Mouse (Mus musculus): ENCODE results near the gene Asap2. TPM values are rescaled to one million over a fixed set of nuclear protein-coding genes. Genes with fewer than 3 reads are reported as not detected.

The Asap2 gene
- polyA plus RNA-seq, 2 experiments: 9.2 to 20.1 TPM

GRCm38 (mm10) chr12:21266784-21267098 is 276.5 kb downstream of the Asap2 start:
- peaks cover 67% of the 10 kb centered on the region for H3K36me3 ChIP-seq (ENCODE audit: control insufficient read depth, insufficient read depth, low read length)
- ATAC-seq (ENCODE audit: low FRiP score, low read depth): no peak
- TF ChIP-seq POLR2A (IDR thresholded peaks at IDR 0.05; ENCODE audit: borderline replicate concordance, extremely low read depth, insufficient read depth, insufficient read length): no peak
- H3K4me2 ChIP-seq (replicated peaks; ENCODE audit: low read depth, low read length, severe bottlenecking): no peak overlapping the region
- H3K9me3 ChIP-seq (ENCODE audit: control insufficient read depth, low read length): no peaks in the 10 kb centered on the region
- H3K4me1 ChIP-seq (ENCODE audit: control insufficient read depth, insufficient read depth, low read length): no peaks in the 10 kb centered on the region
- 81% methylated on average over 2 of the region's 2 CpGs for WGBS
- H3K4me3 ChIP-seq (replicated peaks; ENCODE audit: low read length): no peak overlapping the region
- no peaks in the 10 kb centered on the region for H3K27me3 ChIP-seq (ENCODE audit: control insufficient read depth, insufficient read depth, low read length)
- H3K9ac ChIP-seq (ENCODE audit: low read depth, low read length, severe bottlenecking): no peak overlapping the region
- no peak for DNase-seq (ENCODE audit: low spot score)
- no peak overlapping the region for H3K27ac ChIP-seq (replicated peaks; ENCODE audit: low read depth, low read length)

- Histone ChIP-seq H3K4me3 (replicated peaks; ENCODE audit: low read length) (no peak overlapping the region), H3K4me2 (replicated peaks; ENCODE audit: low read depth, low read length, severe bottlenecking) (no peak overlapping the region), H3K4me1 (ENCODE audit: control insufficient read depth, insufficient read depth, low read length) (no peaks in the 10 kb centered on the region), H3K9ac (ENCODE audit: low read depth, low read length, severe bottlenecking) (no peak overlapping the region), H3K27ac (replicated peaks; ENCODE audit: low read depth, low read length) (no peak overlapping the region), H3K9me3 (ENCODE audit: control insufficient read depth, low read length) (no peaks in the 10 kb centered on the region), H3K27me3 (ENCODE audit: control insufficient read depth, insufficient read depth, low read length) (no peaks in the 10 kb centered on the region), H3K36me3 (ENCODE audit: control insufficient read depth, insufficient read depth, low read length) (peaks cover 68% of the 10 kb centered on the region)
- TF ChIP-seq POLR2A (IDR thresholded peaks at IDR 0.05; ENCODE audit: borderline replicate concordance, extremely low read depth, insufficient read depth, insufficient read length): no peak
- WGBS: 86% methylated on average over 8 of the region's 8 CpGs
- ATAC-seq (ENCODE audit: low FRiP score, low read depth): no peak
- DNase-seq (ENCODE audit: low spot score): no peak
These were observed 277.9 kb downstream of the Asap2 start for GRCm38 (mm10) chr12:21268083-21268616.

GRCm38 (mm10) chr12:21274446-21274845 is 284.2 kb downstream of the Asap2 start:
- Histone ChIP-seq H3K4me3 (replicated peaks; ENCODE audit: low read length) (no peak overlapping the region), H3K9ac (ENCODE audit: low read depth, low read length, severe bottlenecking) (no peak overlapping the region), H3K27ac (replicated peaks; ENCODE audit: low read depth, low read length) (no peak overlapping the region), H3K27me3 (ENCODE audit: control insufficient read depth, insufficient read depth, low read length) (no peaks in the 10 kb centered on the region), H3K4me2 (replicated peaks; ENCODE audit: low read depth, low read length, severe bottlenecking) (no peak overlapping the region), H3K9me3 (ENCODE audit: control insufficient read depth, low read length) (no peaks in the 10 kb centered on the region), H3K4me1 (ENCODE audit: control insufficient read depth, insufficient read depth, low read length) (no peaks in the 10 kb centered on the region), H3K36me3 (ENCODE audit: control insufficient read depth, insufficient read depth, low read length) (peaks cover 40% of the 10 kb centered on the region)
- TF ChIP-seq POLR2A (IDR thresholded peaks at IDR 0.05; ENCODE audit: borderline replicate concordance, extremely low read depth, insufficient read depth, insufficient read length): no peak
- no peak for DNase-seq (ENCODE audit: low spot score)
- 80% methylated on average over 7 of the region's 7 CpGs for WGBS
- ATAC-seq (ENCODE audit: low FRiP score, low read depth): no peak

- no peak overlapping the region for H3K4me3 ChIP-seq (replicated peaks; ENCODE audit: low read length)
- peaks cover 15% of the 10 kb centered on the region for H3K36me3 ChIP-seq (ENCODE audit: control insufficient read depth, insufficient read depth, low read length)
- H3K27ac ChIP-seq (replicated peaks; ENCODE audit: low read depth, low read length): no peak overlapping the region
- no peaks in the 10 kb centered on the region for H3K4me1 ChIP-seq (ENCODE audit: control insufficient read depth, insufficient read depth, low read length)
- no peak overlapping the region for H3K4me2 ChIP-seq (replicated peaks; ENCODE audit: low read depth, low read length, severe bottlenecking)
- ATAC-seq (ENCODE audit: low FRiP score, low read depth) (no peak), DNase-seq (ENCODE audit: low spot score) (no peak)
- TF ChIP-seq POLR2A (IDR thresholded peaks at IDR 0.05; ENCODE audit: borderline replicate concordance, extremely low read depth, insufficient read depth, insufficient read length): no peak
- H3K9ac ChIP-seq (ENCODE audit: low read depth, low read length, severe bottlenecking): no peak overlapping the region
- 89% methylated on average over 1 of the region's 1 CpGs for WGBS
- H3K9me3 ChIP-seq (ENCODE audit: control insufficient read depth, low read length): no peaks in the 10 kb centered on the region
- no peaks in the 10 kb centered on the region for H3K27me3 ChIP-seq (ENCODE audit: control insufficient read depth, insufficient read depth, low read length)
These were observed 287.1 kb downstream of the Asap2 start for GRCm38 (mm10) chr12:21277352-21277864.

- no peak for DNase-seq (ENCODE audit: low spot score)
- Histone ChIP-seq H3K9ac (ENCODE audit: low read depth, low read length, severe bottlenecking) (peak within 1 kb of the TSS; percentile 86), H3K9me3 (ENCODE audit: control insufficient read depth, low read length) (no peaks in the 10 kb centered on the region), H3K27ac (replicated peaks; ENCODE audit: low read depth, low read length) (peak within 1 kb of the TSS; percentile 89), H3K36me3 (ENCODE audit: control insufficient read depth, insufficient read depth, low read length) (peaks cover 4% of the 10 kb centered on the region), H3K4me2 (replicated peaks; ENCODE audit: low read depth, low read length, severe bottlenecking) (peak within 1 kb of the TSS; percentile 70), H3K4me3 (replicated peaks; ENCODE audit: low read length) (peak within 1 kb of the TSS; percentile 89), H3K4me1 (ENCODE audit: control insufficient read depth, insufficient read depth, low read length) (peaks cover 4% of the 10 kb centered on the region; the same call in 1 of the 2 replicates), H3K27me3 (ENCODE audit: control insufficient read depth, insufficient read depth, low read length) (no peaks in the 10 kb centered on the region)
- ATAC-seq (ENCODE audit: low FRiP score, low read depth): no peak
- 53% methylated on average over 11 of the region's 11 CpGs for WGBS
- TF ChIP-seq POLR2A (IDR thresholded peaks at IDR 0.05; ENCODE audit: borderline replicate concordance, extremely low read depth, insufficient read depth, insufficient read length): no peak
These were observed 294.6 kb downstream of the Asap2 start, which contains the start of gene Cpsf3 for GRCm38 (mm10) chr12:21284761-21285441. Cpsf3 (plus strand) TSS chr12:21285391.

Measured in limb, embryonic 14.5 days (tissue).